Mouse (Mus musculus) liver, embryonic 12.5 days (tissue): ENCODE measurements around the gene Slc6a9. TPM values are rescaled to one million over a fixed set of nuclear protein-coding genes. Genes with fewer than 3 reads are reported as not detected.

Experiments
- polyA plus RNA-seq: library from polyadenylated mRNA; unstranded; fragments of >200 nt; fragmentation: Nextera tagmentation; extraction: Ambion mirVana; gene quantifications from 2 replicates; pipeline ENCODE4 v1.2.1, GENCODE M21; 2016

Gene Slc6a9
- polyA plus RNA-seq, 1 experiment from 2014 or later, result 52.8 TPM

Other genes with a start within 250 kb of the Slc6a9 start
- gene Dmap1, start 152.2 kb upstream of the Slc6a9 start, polyA plus RNA-seq, result 30.4 and 31.1 TPM in 2 replicates
- not detected in 2 replicates for gene Gm12845, start 110.1 kb upstream of the Slc6a9 start, polyA plus RNA-seq
- gene Klf17, start 68.9 kb upstream of the Slc6a9 start, polyA plus RNA-seq, result not detected in 2 replicates
- gene Ccdc24, start 38.1 kb downstream of the Slc6a9 start, polyA plus RNA-seq, result 1.7 and 2.0 TPM in 2 replicates
- gene B4galt2, start 49.0 kb downstream of the Slc6a9 start, polyA plus RNA-seq, result 5.2 and 5.7 TPM in 2 replicates
- 180 and 198 TPM in 2 replicates for gene Atp6v0b, start 52.8 kb downstream of the Slc6a9 start, polyA plus RNA-seq
- gene Dph2, start 57.5 kb downstream of the Slc6a9 start, polyA plus RNA-seq, result 15.5 and 15.8 TPM in 2 replicates
- 35.6 and 36.2 TPM in 2 replicates for gene Ipo13, start 80.5 kb downstream of the Slc6a9 start, polyA plus RNA-seq
- 2.8 and 3.2 TPM in 2 replicates for gene Artn, start 95.3 kb downstream of the Slc6a9 start, polyA plus RNA-seq